Mouse (Mus musculus) erythroblast, embryonic 14.5 days (primary cell): Measurements from ENCODE around the gene Slc34a2.

Source experiments
- GATA1 ChIP-seq: IDR thresholded peaks from 2 replicates; pipeline ENCODE4 v1.6.1; 2012; ENCODE audit warnings: low read length, inconsistent platforms, mixed read lengths
- TAL1 ChIP-seq: IDR thresholded peaks from 3 replicates; pipeline ENCODE4 v1.6.1; 2012; ENCODE audit warnings: low read length, inconsistent platforms, mixed read lengths

GRCm38 (mm10) chr5:53042034-53042748 is 4.3 kb downstream of the Slc34a2 start:
- TF ChIP-seq GATA1 (no peak), TAL1 (no peak)
